Mouse (Mus musculus): ENCODE results near the gene Cenpb.

GRCm38 (mm10) chr2:131205521-131206182, 25.8 kb upstream of the Cenpb start:
- TF ChIP-seq CTCF (IDR thresholded peaks at IDR 0.05), result no peak
- TF ChIP-seq EP300 (IDR thresholded peaks at IDR 0.05), result no peak

Measured in lung, postnatal 0 days (tissue).